Mouse (Mus musculus): Measurements from ENCODE around the gene Cox17. TPM values are rescaled to one million over a fixed set of nuclear protein-coding genes. Genes with fewer than 3 reads are reported as not detected.

The Cox17 gene
- total RNA-seq, 2 experiments from 2014 or later, result 89.3 to 268 TPM

DNA sequence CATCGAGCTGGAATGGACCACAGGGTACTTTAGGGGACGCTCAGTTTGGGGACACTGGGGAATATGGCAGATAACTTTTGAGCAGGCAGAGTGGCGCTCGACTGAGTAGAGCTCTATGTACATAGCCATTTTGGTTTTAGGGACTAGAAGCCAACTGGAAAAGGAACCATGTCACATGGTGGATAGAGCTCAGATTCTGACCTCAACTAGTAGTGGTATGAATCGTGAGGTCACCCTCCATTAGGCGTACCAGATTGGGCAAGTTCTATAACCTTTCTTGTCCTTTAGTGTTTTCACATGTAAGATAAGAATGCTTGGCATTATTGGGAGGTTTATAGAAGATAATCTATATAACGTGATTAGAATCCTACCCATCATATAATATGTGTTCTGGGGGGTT lies 43.5 kb downstream of the Cox17 start:
- ATAC-seq (ENCODE audit: poor library complexity, severe bottlenecking), result no peak

DNA sequence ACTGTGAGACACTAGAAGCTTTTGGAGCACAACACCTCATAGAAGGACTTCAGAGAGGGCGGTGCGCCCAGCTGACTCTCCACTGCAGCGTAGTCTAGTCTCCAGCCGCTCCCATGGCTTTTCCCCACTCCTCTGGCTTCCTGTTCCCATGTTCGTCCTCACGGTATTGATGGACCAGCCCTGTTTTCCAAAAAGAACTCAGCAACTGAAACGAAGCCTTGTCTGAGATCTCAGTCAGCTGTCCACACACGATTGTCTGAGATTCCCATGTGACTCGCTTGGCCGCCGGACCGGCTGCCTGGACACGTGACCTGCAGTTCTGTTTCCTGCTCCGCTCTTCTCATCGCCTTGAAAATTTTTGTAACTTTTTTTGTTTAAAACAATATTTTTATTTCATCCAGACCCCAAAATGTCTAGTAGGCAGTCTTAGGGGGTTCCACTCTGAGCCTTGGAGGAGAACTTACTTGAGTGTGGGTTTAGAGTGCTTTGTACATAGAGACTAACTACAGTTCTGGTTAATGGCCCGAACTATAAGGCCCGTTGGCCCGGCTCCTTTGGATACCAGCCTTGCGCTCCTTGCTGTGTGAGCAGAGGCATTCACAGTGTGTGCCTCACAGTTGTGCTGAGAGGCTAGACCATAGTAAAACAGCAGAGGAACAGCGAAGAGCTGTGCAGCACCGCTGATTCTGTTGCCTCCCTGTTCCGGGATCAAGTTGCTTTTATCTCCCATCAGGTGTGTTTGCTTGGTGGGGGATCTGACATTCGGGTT lies 45.5 kb downstream of the Cox17 start:
- ATAC-seq (ENCODE audit: poor library complexity, severe bottlenecking), result no peak

DNA sequence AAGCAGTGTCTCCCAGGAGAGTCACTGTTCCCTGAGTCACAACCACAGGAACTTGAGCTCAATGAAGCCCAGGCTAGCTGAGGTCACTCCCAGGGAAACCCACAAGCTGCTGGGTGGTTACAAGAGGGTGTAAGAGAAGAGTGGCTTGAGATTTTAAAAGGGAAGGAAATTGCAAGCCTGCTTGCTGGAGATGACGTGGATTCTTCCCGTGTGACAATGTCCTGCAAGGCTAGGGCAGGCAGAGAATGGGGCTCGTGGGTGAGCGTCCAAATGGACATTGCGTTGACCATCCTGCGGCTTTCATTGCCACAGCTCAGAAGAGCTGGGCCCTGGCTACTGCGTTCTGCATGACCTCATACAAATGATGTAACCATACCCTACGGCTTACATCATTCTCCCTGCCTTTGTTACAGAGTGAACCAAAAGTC lies 47.4 kb downstream of the Cox17 start:
- peak; percentile 69 for ATAC-seq (ENCODE audit: poor library complexity, severe bottlenecking)

DNA sequence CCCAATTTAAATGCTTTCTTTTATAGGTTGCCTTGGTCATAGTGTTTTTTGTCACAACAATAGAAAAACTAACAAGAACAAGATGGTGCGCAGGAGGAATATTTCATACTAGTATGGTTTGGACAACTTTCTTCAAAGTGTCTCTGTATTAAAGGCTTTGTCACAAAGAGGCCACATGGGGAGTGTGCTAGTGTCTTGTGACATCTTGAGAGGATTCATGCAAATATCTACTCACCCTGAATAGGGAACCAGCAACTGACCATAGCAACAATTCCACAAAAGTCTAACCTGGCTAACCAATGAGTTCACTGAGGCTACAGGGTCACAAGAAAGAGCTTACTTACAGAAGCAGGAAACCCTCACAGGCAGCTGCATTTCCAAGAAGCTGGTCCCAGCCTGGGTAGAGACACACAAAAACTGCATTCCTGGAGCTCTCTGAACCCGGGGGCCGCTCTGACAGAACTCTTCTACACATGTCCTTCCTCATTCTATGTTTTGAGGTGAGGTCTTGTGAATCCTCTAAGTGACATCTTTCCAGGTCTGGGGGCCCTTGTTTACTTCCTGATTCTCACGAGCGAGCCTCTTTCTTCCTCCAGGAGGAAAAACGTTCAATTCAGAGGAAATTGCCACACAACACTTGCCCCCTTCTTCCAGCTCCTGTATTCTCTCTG lies 48.4 kb downstream of the Cox17 start:
- ATAC-seq (ENCODE audit: poor library complexity, severe bottlenecking), result peak; percentile 29

DNA sequence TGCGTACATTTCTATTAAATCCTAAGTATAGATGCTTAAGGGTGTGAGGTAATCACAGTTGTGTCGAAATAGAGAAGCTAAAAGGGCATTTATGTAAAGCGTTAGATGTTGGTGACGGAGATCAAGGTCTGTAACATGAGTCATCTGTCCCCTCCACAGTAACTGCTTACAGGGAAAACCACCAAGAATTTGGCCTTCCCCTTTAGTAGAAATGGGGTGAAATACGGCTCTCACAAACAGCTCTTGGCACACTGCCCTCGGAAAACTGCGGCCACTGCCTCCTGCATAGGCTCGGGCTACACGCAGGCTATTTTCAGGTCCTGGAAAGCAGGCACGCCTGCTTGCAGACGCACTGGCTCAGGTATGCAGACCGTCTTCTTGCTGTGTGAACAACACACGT lies 49.4 kb downstream of the Cox17 start:
- ATAC-seq (ENCODE audit: poor library complexity, severe bottlenecking), result peak; percentile 68

DNA sequence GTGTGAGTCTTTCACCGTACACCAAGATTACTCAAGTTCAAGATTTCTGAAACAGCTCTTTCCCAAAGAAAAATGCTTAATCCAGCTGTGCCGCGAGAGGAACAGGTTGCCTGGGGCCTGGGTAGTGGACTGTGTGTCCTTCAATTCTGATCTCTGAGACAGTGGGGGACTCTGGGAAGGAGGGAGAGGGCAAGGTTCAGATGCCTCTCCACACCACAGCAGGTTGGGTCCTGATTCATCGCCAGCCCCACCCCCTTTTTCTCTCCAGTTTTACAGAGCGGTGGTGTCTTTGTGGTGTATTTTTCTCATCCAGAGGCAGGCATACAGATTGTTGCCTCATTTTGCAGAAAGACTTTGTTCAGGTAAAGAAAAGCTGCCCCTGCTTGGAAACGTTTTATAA lies 51.5 kb downstream of the Cox17 start:
- ATAC-seq (ENCODE audit: poor library complexity, severe bottlenecking), result no peak

DNA sequence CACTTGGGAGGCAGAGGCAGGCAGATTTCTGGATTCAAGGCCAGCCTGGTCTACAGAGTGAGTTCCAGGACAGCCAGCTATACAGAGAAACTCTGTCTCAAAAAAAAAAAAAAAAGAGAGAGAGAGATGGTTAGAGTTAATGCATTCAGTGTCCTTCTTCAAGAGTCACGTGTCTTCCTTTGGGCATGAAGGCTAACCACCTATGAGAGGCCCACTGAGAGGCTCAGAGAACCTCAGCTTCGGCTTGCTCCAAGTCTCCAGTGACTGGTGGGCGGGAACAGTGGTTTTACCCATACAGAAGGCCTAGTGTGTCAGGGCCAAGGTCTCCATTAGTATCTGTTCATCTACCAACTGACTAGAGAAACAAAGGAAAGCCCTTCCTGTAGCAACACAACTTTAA lies 52.3 kb downstream of the Cox17 start:
- ATAC-seq (ENCODE audit: poor library complexity, severe bottlenecking), result no peak

DNA sequence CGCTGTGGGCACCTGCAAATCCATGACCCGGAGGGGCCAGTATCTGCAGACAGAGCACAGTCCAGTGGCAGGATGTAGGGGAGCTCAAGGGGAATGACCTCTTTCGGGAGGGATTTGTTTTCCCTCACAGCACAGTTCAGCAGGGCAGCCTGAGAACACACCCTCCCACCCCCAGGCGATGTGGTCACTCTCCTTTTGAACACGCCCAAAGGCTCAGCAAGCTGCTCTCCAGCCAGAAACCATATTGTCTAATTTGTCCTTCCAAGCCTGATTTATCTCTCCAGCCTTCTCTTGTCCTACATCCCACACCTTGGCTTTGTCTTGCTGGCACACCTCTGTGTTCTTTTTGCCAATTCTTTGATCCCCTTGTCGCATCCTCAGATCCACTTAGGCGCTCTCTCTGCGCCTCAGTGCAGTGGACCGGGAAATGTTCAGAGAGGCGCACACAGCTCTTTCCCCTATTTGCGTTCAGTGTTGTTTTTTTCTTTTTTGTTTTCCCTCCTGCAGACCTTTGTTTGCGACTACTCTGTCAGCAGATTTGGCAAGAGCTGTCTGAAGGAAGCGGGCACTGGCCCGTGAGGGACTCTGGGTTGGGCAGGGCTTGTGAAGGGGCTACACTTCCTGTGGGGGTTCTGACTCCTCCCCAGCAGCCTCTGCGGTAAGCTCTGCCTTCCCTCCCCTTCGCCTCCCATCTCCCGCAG lies 52.9 kb downstream of the Cox17 start:
- ATAC-seq (ENCODE audit: poor library complexity, severe bottlenecking), result peak; percentile 33

DNA sequence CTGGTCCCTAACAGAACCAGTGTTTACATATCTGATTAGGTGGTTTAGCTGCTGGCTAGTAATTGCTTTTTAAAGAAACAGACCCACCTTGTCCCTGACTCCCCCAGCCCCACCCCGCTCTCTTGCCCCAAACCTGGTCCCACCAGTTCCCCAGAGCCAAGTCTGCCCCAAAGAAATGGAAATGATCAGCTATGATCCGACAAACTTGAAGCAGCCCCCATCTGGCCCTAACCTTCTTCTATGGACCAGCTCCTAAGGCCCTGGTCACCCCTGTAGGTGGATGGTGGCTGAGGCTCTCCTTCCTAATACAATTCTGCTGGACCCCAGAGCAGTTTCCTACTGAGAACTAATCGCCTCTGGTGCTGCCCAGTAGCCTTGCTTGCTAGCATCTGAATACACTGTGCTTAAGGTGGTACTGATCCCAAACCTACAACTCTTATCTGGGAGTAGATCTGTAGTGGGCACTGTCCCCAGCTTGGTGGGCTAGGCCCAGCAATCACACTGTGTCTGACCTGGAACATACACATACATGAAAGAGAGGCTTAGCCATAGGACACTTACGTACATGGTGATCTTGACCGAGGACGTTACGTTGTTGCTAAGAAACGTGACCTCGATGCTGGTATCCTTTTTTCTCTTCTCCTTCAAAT lies 53.6 kb downstream of the Cox17 start:
- no peak for ATAC-seq (ENCODE audit: poor library complexity, severe bottlenecking)

DNA sequence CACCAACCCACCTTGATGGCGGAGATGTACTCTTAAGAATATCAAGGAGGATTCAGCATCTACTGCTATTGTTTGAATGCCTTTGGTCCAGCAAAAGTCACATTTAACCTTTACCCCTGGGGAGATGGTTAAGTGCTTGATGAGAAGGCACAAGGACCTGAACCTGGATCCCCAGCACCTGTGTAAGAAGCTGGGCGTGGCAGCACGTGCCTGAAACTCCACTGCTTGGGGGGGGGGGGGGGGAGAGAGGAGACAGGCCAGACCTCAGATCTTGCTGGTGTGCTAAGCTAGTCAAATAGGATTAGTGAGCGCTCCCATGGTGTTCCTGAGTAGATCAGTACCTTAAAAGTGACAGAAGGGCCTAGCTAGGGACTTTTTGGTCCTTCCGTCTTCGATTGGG lies 54.7 kb downstream of the Cox17 start:
- no peak for ATAC-seq (ENCODE audit: poor library complexity, severe bottlenecking)

Other genes with a start within 250 kb of the Cox17 start
- not detected in 2 replicates for gene Nr1i2, start 52.2 kb upstream of the Cox17 start, total RNA-seq (2015)
- not detected in 2 replicates for gene Nr1i2, start 52.2 kb upstream of the Cox17 start, total RNA-seq (2017)
- not detected in 2 replicates for gene Maats1, start 4.8 kb upstream of the Cox17 start, total RNA-seq (2015)
- not detected in 2 replicates for gene Maats1, start 4.8 kb upstream of the Cox17 start, total RNA-seq (2017)
- gene Gm21987, start within 50 bp of the Cox17 start, total RNA-seq (2015), result not detected in 2 replicates
- gene Gm21987, start within 50 bp of the Cox17 start, total RNA-seq (2017), result not detected in 2 replicates
- gene Popdc2, start 15.2 kb downstream of the Cox17 start, total RNA-seq (2015), result 0.38 and 3.9 TPM in 2 replicates
- 1.8 TPM in 1 of 2 replicates, not detected in the other for gene Popdc2, start 15.2 kb downstream of the Cox17 start, total RNA-seq (2017)
- gene Pla1a, start 86.2 kb downstream of the Cox17 start, total RNA-seq (2015), result 0.38 TPM in 1 of 2 replicates, not detected in the other
- gene Pla1a, start 86.2 kb downstream of the Cox17 start, total RNA-seq (2017), result not detected in 2 replicates
- gene Adprh, start 105.7 kb downstream of the Cox17 start, total RNA-seq (2015), result 30.6 and 30.9 TPM in 2 replicates
- gene Adprh, start 105.7 kb downstream of the Cox17 start, total RNA-seq (2017), result 18.3 and 19.2 TPM in 2 replicates
- gene Cd80, start 108.6 kb downstream of the Cox17 start, total RNA-seq (2015), result 6.5 and 10.4 TPM in 2 replicates
- gene Cd80, start 108.6 kb downstream of the Cox17 start, total RNA-seq (2017), result 3.0 and 4.0 TPM in 2 replicates
- 5.3 and 9.3 TPM in 2 replicates for gene Timmdc1, start 175.7 kb downstream of the Cox17 start, total RNA-seq (2015)
- 19.0 and 19.9 TPM in 2 replicates for gene Timmdc1, start 175.7 kb downstream of the Cox17 start, total RNA-seq (2017)
- gene Poglut1, start 203.3 kb downstream of the Cox17 start, total RNA-seq (2015), result 25.0 and 29.4 TPM in 2 replicates
- 13.5 and 15.4 TPM in 2 replicates for gene Poglut1, start 203.3 kb downstream of the Cox17 start, total RNA-seq (2017)
- 67.1 and 67.2 TPM in 2 replicates for gene Tmem39a, start 211.7 kb downstream of the Cox17 start, total RNA-seq (2015)
- 32.1 and 32.5 TPM in 2 replicates for gene Tmem39a, start 211.7 kb downstream of the Cox17 start, total RNA-seq (2017)

Data from megakaryocyte, adult 5-6 weeks (primary cell).